Mouse (Mus musculus): ENCODE measurements around the gene Hpn.

Hpn gene

GRCm38 (mm10) chr7:31140941-31141340 is 25.9 kb upstream of the Hpn start:
- DNase-seq (ENCODE audit: low spot score in 2 of 2): no peak

DNA sequence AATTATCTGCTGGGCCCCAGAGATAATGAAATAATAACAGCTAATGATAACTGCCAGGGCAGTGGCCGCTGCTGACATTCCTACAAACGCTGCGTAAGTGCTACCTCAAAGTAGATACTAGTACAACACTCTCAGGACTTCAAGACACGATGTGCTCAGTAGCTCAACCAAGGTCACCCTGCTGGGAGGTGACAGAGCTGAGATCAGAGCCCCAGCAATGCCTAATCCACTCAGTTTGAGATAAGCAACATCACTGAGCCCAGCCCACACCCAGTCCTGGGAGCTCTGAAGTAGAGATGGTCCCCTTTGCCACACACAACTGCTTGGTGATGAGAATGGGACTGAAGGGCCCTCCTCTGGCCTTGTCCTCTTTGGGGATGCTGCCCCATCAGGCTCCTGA is 25.2 kb upstream of the Hpn start:
- DNase-seq (ENCODE audit: low spot score in 2 of 2): peak in 1 of 2 experiments; percentile 17

GRCm38 (mm10) chr7:31139765-31140164 is 24.7 kb upstream of the Hpn start:
- peak in 1 of 2 experiments; percentile 75 for DNase-seq (ENCODE audit: low spot score in 2 of 2)

GRCm38 (mm10) chr7:31135717-31136116 is 20.6 kb upstream of the Hpn start:
- no peak for DNase-seq (ENCODE audit: low spot score in 2 of 2)

GRCm38 (mm10) chr7:31131866-31132265 is 16.8 kb upstream of the Hpn start:
- DNase-seq (ENCODE audit: low spot score in 2 of 2): no peak

GRCm38 (mm10) chr7:31130841-31131240 is 15.8 kb upstream of the Hpn start:
- peak; percentile 72 to 79 for DNase-seq (ENCODE audit: low spot score in 2 of 2)

DNA sequence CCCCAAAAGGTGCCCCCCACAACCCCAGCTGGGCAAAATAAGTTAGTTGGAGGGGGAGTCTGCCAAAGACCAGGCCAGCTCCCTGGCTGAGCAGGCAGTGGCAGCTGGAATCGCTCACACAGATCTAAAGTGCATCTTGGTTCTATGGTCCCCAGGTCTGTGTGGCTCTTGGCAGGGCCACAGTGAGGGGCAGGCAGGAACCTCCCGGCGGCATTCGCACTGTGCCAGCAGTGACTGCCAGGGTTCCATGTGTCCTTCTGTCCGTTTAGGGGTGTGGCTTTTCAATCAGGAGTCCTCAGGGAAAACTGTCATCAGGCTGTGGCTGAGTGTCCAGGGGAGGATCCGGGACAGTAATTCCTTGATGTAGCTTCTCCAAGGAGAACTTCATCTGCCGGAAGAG is 15.1 kb upstream of the Hpn start:
- no peak for DNase-seq (ENCODE audit: low spot score in 2 of 2)

DNA sequence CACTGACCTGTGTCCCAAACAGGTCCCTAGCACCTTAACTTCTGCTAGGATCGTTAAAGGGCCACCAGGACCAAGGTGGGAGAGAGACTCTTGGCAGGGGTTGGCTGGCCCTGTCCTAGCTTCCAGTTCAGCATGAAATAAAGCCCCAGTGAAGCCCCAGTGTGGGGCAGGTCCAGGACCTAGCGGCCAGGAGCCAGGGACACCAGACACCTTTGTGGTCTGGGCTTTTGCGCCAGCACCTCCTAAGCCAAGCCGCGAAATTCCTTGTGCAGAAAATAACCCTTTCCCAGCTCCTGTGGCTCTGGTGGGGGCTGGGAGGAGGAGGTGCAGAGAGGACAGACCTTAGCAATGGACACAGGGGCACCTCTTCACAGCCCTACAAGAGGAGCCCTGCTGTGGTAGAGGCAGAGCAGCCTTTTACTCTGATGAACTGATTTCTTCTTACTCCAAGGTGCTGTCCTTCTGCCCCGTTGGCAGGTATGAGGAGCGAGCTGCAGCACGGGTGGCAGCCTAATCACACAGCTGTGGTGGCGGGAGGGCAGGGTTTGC is 13.1 kb upstream of the Hpn start:
- DNase-seq (ENCODE audit: low spot score in 2 of 2): no peak

DNA sequence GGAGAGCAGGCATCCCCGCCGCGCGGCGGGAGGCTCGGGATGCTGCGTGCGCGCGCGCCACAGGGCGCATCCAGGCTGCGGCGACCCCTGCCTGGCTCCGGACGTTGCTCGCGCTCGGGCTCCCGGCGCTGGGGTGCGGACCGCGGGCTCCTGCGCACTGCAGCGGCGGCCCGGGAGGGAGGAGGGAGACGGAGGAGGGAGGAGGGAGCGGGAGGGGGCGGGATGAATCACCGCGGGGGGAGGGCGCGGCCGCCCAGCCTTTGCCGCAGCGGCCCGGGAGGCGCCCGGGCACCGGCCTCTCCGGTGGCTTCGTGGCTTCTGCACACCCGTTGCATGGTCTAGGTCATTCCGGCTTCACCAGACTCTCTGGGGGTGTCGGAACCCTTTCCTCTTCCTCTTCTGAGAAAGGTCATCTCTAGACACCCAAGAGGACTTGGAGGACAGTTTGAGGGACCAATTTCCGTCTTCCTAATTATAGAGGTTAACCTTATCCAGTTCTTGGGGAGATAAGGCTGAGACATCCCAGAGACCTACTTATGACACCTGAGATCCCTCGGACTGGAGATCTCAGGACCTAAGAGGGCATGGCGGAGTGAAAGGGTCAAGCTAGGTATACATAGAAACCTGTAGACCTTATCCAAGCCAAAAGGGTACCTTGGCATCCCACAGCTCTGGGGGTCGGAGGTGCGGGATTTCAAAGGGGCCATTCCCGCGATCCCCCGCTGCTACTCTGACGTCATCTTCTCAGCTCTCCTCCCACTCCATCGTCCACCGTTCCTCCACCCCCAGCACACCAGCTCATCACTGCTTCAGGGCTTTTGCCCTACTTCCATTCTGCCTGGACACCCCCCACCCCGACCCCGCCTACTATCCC is 12.0 kb upstream of the Hpn start, which contains the start of gene Scn1b:
TSS of gene Scn1b (minus strand) at position 153 of the 874 bp plus-strand sequence.
- DNase-seq (ENCODE audit: low spot score in 2 of 2): peak; percentile 79 to 86

DNA sequence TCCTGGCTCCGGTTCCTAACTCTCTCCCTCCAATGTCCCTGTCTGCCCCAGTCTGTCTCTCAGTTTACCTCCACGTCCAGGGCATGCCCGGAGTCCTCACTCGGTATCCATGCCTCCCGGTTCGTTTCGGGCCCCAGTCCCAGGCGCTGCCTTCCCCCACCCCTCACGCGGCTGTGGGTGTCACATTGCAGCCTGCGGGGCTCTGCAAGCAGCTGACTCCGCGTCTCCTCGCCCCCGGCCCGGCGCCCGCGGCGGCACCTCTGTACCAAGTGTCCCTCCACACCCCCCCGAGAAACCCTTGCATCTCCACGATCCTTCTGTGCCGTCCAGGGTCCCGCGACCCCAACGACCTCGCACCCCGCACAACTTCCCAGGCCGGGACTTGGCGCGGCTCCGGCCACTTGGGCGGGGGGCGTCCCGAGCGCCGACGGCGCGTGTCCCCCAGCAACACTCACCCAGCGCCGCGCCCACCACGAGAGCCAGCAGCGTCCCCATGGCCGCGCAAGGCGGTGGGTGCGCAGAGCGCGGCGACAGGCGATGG is 11.2 kb upstream of the Hpn start:
- peak; percentile 60 to 66 for DNase-seq (ENCODE audit: low spot score in 2 of 2)

GRCm38 (mm10) chr7:31125116-31125515 is 10.0 kb upstream of the Hpn start:
- no peak for DNase-seq (ENCODE audit: low spot score in 2 of 2)

DNA sequence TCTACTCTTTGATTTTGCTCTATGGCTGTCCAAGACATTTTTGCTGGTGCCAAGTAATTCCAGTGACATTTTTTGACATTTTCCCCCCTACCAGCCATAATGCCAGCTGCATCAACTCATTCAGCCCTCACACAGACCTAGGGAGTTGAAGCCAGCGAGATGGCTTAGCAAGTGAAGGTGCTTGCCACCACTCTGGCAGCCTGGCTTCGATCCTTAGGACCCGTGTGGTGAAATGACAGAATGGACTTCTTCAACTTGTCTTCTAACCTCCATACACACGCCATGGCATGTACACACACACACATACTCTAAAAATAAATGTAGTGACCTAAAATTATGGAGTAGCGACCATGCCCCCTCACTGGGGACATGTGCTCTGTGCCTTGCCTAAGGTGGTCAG is 9.3 kb upstream of the Hpn start:
- DNase-seq (ENCODE audit: low spot score in 2 of 2): no peak

DNA sequence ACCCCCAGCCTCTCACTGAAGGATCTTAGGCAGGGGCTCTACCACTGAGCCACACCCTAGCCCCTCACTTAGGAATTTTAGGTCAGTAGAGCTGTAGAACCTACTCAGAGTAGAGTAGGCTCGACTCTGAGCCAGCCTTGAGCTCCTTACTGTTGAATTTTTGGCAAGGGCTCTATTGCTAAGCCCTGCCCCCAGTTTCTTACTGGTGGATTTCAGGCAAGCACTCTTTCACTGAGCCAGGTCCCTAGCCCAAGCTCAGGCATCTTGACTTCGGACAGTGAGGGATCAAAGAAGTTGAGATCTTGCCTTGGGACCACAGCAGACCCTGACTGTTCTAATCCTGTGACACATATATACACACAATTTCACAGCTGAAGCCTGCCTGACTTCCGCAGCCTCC is 8.6 kb upstream of the Hpn start:
- no peak for DNase-seq (ENCODE audit: low spot score in 2 of 2)

- DNase-seq (ENCODE audit: low spot score in 2 of 2): no peak
Observed at GRCm38 (mm10) chr7:31122641-31123631, 7.8 kb upstream of the Hpn start.

- no peak for DNase-seq (ENCODE audit: low spot score in 2 of 2)
Observed at GRCm38 (mm10) chr7:31119556-31119955, 4.5 kb upstream of the Hpn start.

DNA sequence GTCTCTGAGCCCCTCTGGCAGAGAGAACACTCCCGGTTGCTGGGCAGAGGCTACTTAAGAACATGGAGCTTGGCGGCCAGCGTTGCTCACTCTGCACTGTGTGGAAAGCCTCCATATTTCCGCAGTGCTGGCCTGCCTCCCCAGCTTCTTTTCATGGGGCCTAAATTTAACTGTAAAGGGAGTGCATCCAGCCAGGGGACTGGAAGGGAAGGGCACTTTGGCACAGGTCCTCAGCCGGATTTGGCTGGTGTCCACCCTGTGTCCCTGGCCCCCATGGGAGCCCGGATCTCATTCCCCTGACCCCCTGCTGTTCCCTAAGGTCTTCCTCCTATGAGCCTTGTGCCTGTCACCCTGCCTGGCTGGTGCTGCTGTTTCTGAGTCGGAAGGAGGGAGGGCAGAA is 3.4 kb upstream of the Hpn start:
- peak in 1 of 2 experiments; percentile 59 for DNase-seq (ENCODE audit: low spot score in 2 of 2)

GRCm38 (mm10) chr7:31117465-31117864 is 2.4 kb upstream of the Hpn start:
- DNase-seq (ENCODE audit: low spot score in 2 of 2): no peak

- DNase-seq (ENCODE audit: low spot score in 2 of 2): no peak
Observed at GRCm38 (mm10) chr7:31116721-31117145, 1.6 kb upstream of the Hpn start.

GRCm38 (mm10) chr7:31115587-31116043 is 525 bp upstream of the Hpn start:
- peak; percentile 57 to 72 for DNase-seq (ENCODE audit: low spot score in 2 of 2)

DNA sequence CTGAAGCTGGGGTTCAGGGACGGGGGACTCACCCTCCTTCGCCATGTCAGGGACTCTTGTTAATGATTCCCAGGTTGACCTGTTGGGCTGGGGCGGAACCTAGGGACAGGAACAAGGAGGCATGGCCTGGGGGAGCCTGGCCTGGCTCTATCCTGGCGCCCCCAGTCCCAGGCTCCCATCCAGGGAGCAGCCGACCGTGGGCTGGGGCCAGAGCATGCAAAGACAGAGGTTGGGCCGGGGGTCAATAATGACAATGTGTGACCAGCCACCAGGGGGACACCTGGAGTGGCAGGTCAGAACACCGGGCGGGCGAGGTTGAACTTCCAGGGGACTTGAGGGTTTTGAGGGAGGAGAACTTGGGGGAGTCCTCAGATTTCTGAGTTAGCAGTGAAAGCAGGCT is 444 bp downstream of the Hpn start:
- no peak for DNase-seq (ENCODE audit: low spot score in 2 of 2)

GRCm38 (mm10) chr7:31113800-31114199 is 1.3 kb downstream of the Hpn start:
- no peak for DNase-seq (ENCODE audit: low spot score in 2 of 2)

GRCm38 (mm10) chr7:31112036-31112435 is 3.1 kb downstream of the Hpn start:
- no peak for DNase-seq (ENCODE audit: low spot score in 2 of 2)

All from right cerebral cortex, postnatal 10 days (tissue).